Mouse (Mus musculus): Measurements from ENCODE around the gene Akap13. TPM values are rescaled to one million over a fixed set of nuclear protein-coding genes. Genes with fewer than 3 reads are reported as not detected.

Gene Akap13
- polyA plus RNA-seq, 1 experiment: 5.4 TPM

DNA sequence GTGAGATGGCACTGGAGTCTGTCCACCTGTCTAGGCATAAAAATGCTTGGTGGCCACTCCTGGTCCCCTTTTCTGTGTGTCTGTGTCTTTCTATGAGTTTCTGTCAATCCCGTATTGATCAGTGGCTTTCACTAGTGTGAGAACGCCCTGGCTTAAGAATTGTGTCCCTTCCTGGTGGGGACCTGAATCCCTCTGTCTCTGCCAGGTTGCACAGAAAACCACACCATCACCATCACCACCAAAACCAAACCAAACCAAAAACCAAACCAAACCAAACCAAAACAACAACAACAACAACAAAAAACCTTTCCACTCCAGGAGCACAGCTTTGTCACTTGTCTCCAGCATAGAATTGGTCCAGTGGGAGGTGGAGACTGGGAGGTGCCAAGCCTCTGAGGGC is 337.8 kb downstream of the Akap13 start:
- 63% methylated on average over 2 of the region's 2 CpGs for WGBS
- TF ChIP-seq CTCF (IDR thresholded peaks at IDR 0.05; ENCODE audit: borderline replicate concordance, insufficient read depth, low read depth, low read length) (no peak), POLR2A (IDR thresholded peaks at IDR 0.05; ENCODE audit: borderline replicate concordance, insufficient read depth, low read length) (no peak)

DNA sequence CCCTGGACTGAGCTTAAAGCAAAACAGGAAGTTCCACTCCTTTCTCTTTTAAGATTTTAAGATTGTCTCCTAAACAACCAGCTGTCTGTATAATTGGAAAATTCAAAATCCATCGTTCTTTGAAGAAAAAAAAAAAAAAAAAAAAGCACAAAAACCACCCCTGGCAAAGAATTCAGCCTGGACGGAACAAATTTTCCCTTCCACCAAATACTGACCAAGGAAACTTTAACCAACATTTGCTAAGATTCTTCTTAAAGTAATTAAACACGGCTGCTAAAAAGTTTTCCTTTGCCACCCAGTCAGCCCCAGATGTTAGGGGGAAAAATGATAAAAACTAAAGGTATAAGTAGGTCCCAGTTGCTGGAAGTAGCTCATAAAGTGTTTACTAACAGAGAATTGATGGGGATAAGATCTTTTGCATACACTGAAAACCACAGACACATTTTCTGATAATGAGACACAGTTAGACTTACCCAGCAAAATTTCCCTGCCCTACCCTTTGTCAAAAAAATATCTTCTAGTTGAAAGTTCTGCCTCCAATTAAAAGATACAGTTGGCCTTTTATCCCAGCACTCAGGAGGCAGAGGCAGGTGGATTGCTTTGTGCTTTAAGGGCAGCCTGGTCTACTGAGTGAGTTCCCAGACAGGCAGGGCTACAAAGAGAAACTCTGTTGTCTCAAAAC is 338.5 kb downstream of the Akap13 start:
- H3K4me3 ChIP-seq (replicated peaks; ENCODE audit: insufficient read depth, low read depth, low read length): no peak overlapping the region
- no peak overlapping the region for H3K27ac ChIP-seq (ENCODE audit: insufficient read depth, low read length)
- TF ChIP-seq CTCF (IDR thresholded peaks at IDR 0.05; ENCODE audit: borderline replicate concordance, insufficient read depth, low read depth, low read length) (no peak), POLR2A (IDR thresholded peaks at IDR 0.05; ENCODE audit: borderline replicate concordance, insufficient read depth, low read length) (no peak)
- 56% methylated on average over 3 of the region's 3 CpGs for WGBS
- no peaks in the 10 kb centered on the region for H3K4me1 ChIP-seq (ENCODE audit: control insufficient read depth, insufficient read depth, low read length)
- H3K27me3 ChIP-seq (ENCODE audit: control insufficient read depth, insufficient read depth, low read length): no peaks in the 10 kb centered on the region
- no peak for DNase-seq

More for the DNA sequence above, 337.8 kb downstream of the Akap13 start:
- no peaks in the 10 kb centered on the region for H3K4me1 ChIP-seq (ENCODE audit: control insufficient read depth, insufficient read depth, low read length)
- no peak overlapping the region for H3K27ac ChIP-seq (ENCODE audit: insufficient read depth, low read length)
- no peak overlapping the region for H3K4me3 ChIP-seq (replicated peaks; ENCODE audit: insufficient read depth, low read depth, low read length)
- H3K27me3 ChIP-seq (ENCODE audit: control insufficient read depth, insufficient read depth, low read length): no peaks in the 10 kb centered on the region
- no peak for DNase-seq

- no peak for DNase-seq
- no peak overlapping the region for H3K27ac ChIP-seq (ENCODE audit: insufficient read depth, low read length)
- H3K27me3 ChIP-seq (ENCODE audit: control insufficient read depth, insufficient read depth, low read length): no peaks in the 10 kb centered on the region
- 93% methylated on average over 8 of the region's 8 CpGs for WGBS
- no peak overlapping the region for H3K4me3 ChIP-seq (replicated peaks; ENCODE audit: insufficient read depth, low read depth, low read length)
- H3K4me1 ChIP-seq (ENCODE audit: control insufficient read depth, insufficient read depth, low read length): no peaks in the 10 kb centered on the region
- no peak for TF ChIP-seq POLR2A (IDR thresholded peaks at IDR 0.05; ENCODE audit: borderline replicate concordance, insufficient read depth, low read length)
- TF ChIP-seq CTCF (IDR thresholded peaks at IDR 0.05; ENCODE audit: borderline replicate concordance, insufficient read depth, low read depth, low read length): no peak
These were observed 339.8 kb downstream of the Akap13 start for GRCm38 (mm10) chr7:75795106-75795505.

DNA sequence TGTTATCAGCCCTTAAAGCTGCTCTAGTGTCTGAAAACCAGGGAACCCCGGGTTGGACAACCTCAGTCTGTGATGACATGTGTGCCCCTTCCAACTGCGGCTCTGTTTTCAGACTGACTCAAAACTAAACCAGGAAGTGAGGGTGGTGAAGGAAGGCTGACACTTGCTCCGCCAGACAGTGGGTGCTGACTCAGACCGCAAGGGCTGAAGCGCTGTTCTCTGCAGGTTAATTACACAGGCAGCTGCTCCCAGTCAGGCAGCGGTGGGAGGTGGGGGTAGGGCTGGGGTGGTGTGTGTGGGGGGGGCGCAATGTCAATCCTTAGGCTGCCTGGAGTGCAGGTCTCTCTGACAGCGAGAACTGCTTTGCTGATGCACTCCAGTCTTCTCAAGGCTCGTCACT is 341.1 kb downstream of the Akap13 start:
- H3K27me3 ChIP-seq (ENCODE audit: control insufficient read depth, insufficient read depth, low read length): no peaks in the 10 kb centered on the region
- no peak overlapping the region for H3K27ac ChIP-seq (ENCODE audit: insufficient read depth, low read length)
- H3K4me3 ChIP-seq (replicated peaks; ENCODE audit: insufficient read depth, low read depth, low read length): no peak overlapping the region
- H3K4me1 ChIP-seq (ENCODE audit: control insufficient read depth, insufficient read depth, low read length): no peaks in the 10 kb centered on the region
- WGBS: 42% methylated on average over 9 of the region's 9 CpGs
- TF ChIP-seq POLR2A (IDR thresholded peaks at IDR 0.05; ENCODE audit: borderline replicate concordance, insufficient read depth, low read length) (no peak), CTCF (IDR thresholded peaks at IDR 0.05; ENCODE audit: borderline replicate concordance, insufficient read depth, low read depth, low read length) (no peak)
- no peak for DNase-seq

GRCm38 (mm10) chr7:75800530-75800929 is 345.2 kb downstream of the Akap13 start:
- no peaks in the 10 kb centered on the region for H3K4me1 ChIP-seq (ENCODE audit: control insufficient read depth, insufficient read depth, low read length)
- no peak overlapping the region for H3K4me3 ChIP-seq (replicated peaks; ENCODE audit: insufficient read depth, low read depth, low read length)
- WGBS: 80% methylated on average over 4 of the region's 4 CpGs
- no peak for DNase-seq
- H3K27me3 ChIP-seq (ENCODE audit: control insufficient read depth, insufficient read depth, low read length): no peaks in the 10 kb centered on the region
- H3K27ac ChIP-seq (ENCODE audit: insufficient read depth, low read length): no peak overlapping the region
- TF ChIP-seq POLR2A (IDR thresholded peaks at IDR 0.05; ENCODE audit: borderline replicate concordance, insufficient read depth, low read length) (no peak), CTCF (IDR thresholded peaks at IDR 0.05; ENCODE audit: borderline replicate concordance, insufficient read depth, low read depth, low read length) (no peak)

GRCm38 (mm10) chr7:75801022-75801421 is 345.7 kb downstream of the Akap13 start:
- H3K4me3 ChIP-seq (replicated peaks; ENCODE audit: insufficient read depth, low read depth, low read length): no peak overlapping the region
- no peak overlapping the region for H3K27ac ChIP-seq (ENCODE audit: insufficient read depth, low read length)
- DNase-seq: no peak
- TF ChIP-seq CTCF (IDR thresholded peaks at IDR 0.05; ENCODE audit: borderline replicate concordance, insufficient read depth, low read depth, low read length) (no peak), POLR2A (IDR thresholded peaks at IDR 0.05; ENCODE audit: borderline replicate concordance, insufficient read depth, low read length) (no peak)
- WGBS: 85% methylated on average over 3 of the region's 3 CpGs
- no peaks in the 10 kb centered on the region for H3K27me3 ChIP-seq (ENCODE audit: control insufficient read depth, insufficient read depth, low read length)
- no peaks in the 10 kb centered on the region for H3K4me1 ChIP-seq (ENCODE audit: control insufficient read depth, insufficient read depth, low read length)

DNA sequence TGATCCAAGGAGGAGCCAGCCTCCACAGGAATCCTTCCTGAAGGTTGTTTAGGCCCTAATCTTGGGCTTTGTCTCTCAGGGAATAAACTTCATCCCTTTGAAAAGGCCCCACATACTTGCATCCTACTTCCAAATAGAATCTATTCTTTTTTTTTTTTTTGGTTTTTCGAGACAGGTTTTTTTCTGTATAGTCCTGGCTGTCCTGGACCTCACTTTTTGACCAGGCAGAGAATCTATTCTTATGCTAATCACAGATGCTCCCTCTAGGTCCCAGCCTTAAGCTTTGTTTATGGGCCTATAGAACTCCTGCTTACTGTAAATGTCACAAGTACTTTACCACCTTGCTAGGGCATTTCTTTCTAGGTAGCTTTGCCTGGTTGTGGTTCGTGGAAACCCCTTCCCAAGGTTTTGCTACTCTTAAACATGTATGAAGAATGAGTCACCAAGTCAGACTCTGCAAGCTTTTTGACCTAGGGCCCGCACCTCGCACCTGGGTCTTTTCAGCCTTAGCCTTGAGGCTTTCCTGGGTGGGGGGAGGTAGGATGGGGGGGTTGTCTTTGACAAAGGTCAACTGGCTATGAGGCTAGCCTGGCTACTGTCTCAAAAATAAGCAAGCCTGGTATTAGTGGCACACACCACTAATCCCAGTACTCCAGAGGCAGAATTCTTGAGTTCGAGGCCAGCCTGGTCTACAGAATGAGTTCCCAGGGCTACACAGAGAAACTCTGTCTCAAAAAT is 346.5 kb downstream of the Akap13 start:
- 88% methylated on average over 5 of the region's 5 CpGs for WGBS
- Histone ChIP-seq H3K4me3 (replicated peaks; ENCODE audit: insufficient read depth, low read depth, low read length) (no peak overlapping the region), H3K27ac (ENCODE audit: insufficient read depth, low read length) (no peak overlapping the region), H3K27me3 (ENCODE audit: control insufficient read depth, insufficient read depth, low read length) (no peaks in the 10 kb centered on the region), H3K4me1 (ENCODE audit: control insufficient read depth, insufficient read depth, low read length) (no peaks in the 10 kb centered on the region)
- no peak for DNase-seq
- no peak for TF ChIP-seq POLR2A (IDR thresholded peaks at IDR 0.05; ENCODE audit: borderline replicate concordance, insufficient read depth, low read length)
- no peak for TF ChIP-seq CTCF (IDR thresholded peaks at IDR 0.05; ENCODE audit: borderline replicate concordance, insufficient read depth, low read depth, low read length)

GRCm38 (mm10) chr7:75802887-75803286 is 347.6 kb downstream of the Akap13 start:
- DNase-seq: no peak
- no peak for TF ChIP-seq CTCF (IDR thresholded peaks at IDR 0.05; ENCODE audit: borderline replicate concordance, insufficient read depth, low read depth, low read length)
- no peak for TF ChIP-seq POLR2A (IDR thresholded peaks at IDR 0.05; ENCODE audit: borderline replicate concordance, insufficient read depth, low read length)
- Histone ChIP-seq H3K4me3 (replicated peaks; ENCODE audit: insufficient read depth, low read depth, low read length) (no peak overlapping the region), H3K4me1 (ENCODE audit: control insufficient read depth, insufficient read depth, low read length) (no peaks in the 10 kb centered on the region), H3K27me3 (ENCODE audit: control insufficient read depth, insufficient read depth, low read length) (no peaks in the 10 kb centered on the region), H3K27ac (ENCODE audit: insufficient read depth, low read length) (no peak overlapping the region)
- WGBS: 66% methylated on average over 3 of the region's 3 CpGs

Other genes starting within 250 kb of the Akap13 start
- gene Sv2b, start 146.3 kb upstream of the Akap13 start, polyA plus RNA-seq (2012; rRNA removed): 89.2 and 103 TPM in 2 replicates

Data from cerebellum, adult 2 months (tissue).